Mouse (Mus musculus) WW6 (cell line): ENCODE results near the gene Ccdc183.

ENCODE experiments used
- DNase-seq: peaks from one replicate; pipeline ENCODE4 v3.0.0-alpha.2; 2013; ENCODE audit warnings: low read depth, low spot score

The Ccdc183 gene

GRCm38 (mm10) chr2:25617578-25617977 lies at the start of gene Ccdc183:
Gene Ccdc183 (minus strand): TSS chr2:25617678.
- DNase-seq: no peak

GRCm38 (mm10) chr2:25666516-25666915 lies 49.0 kb upstream of the Ccdc183 start:
- DNase-seq: no peak

- no peak for DNase-seq
These were observed 46.6 kb upstream of the Ccdc183 start for GRCm38 (mm10) chr2:25664125-25664524.

- DNase-seq: no peak
These were observed 46.0 kb upstream of the Ccdc183 start for GRCm38 (mm10) chr2:25663511-25663910.

- no peak for DNase-seq
These were observed 43.9 kb upstream of the Ccdc183 start for GRCm38 (mm10) chr2:25661245-25661970.

- DNase-seq: no peak
These were observed 42.8 kb upstream of the Ccdc183 start for GRCm38 (mm10) chr2:25660279-25660678.

GRCm38 (mm10) chr2:25657652-25658051 lies 40.2 kb upstream of the Ccdc183 start, which contains the start of gene Lcn5:
Gene Lcn5 (plus strand): TSS chr2:25657952.
- no peak for DNase-seq

GRCm38 (mm10) chr2:25657246-25657645 lies 39.8 kb upstream of the Ccdc183 start:
- DNase-seq: no peak

GRCm38 (mm10) chr2:25656691-25657090 lies 39.2 kb upstream of the Ccdc183 start:
- DNase-seq: no peak

- DNase-seq: no peak
These were observed 37.0 kb upstream of the Ccdc183 start for GRCm38 (mm10) chr2:25654502-25654901.

- DNase-seq: no peak
These were observed 35.4 kb upstream of the Ccdc183 start, which contains the start of gene Lcn8 for GRCm38 (mm10) chr2:25652902-25653301. Gene Lcn8 (plus strand): TSS chr2:25653120.

GRCm38 (mm10) chr2:25639890-25640289 lies 22.4 kb upstream of the Ccdc183 start:
- peak; percentile 18 for DNase-seq

- DNase-seq: no peak
These were observed 16.6 kb upstream of the Ccdc183 start for GRCm38 (mm10) chr2:25634046-25634445.

- DNase-seq: no peak
These were observed 16.1 kb upstream of the Ccdc183 start for GRCm38 (mm10) chr2:25633616-25634015.

GRCm38 (mm10) chr2:25628738-25629137 lies 11.3 kb upstream of the Ccdc183 start:
- DNase-seq: no peak

- no peak for DNase-seq
These were observed 10.3 kb upstream of the Ccdc183 start, which contains the start of gene Fcna for GRCm38 (mm10) chr2:25627811-25628210. Gene Fcna (minus strand): TSS chr2:25628030.

GRCm38 (mm10) chr2:25625986-25626385 lies 8.5 kb upstream of the Ccdc183 start:
- no peak for DNase-seq

- DNase-seq: peak; percentile 68
These were observed 4.0 kb upstream of the Ccdc183 start, which contains the start of gene Tmem141 for GRCm38 (mm10) chr2:25621229-25622200. Gene Tmem141 (minus strand): TSS chr2:25622005.

GRCm38 (mm10) chr2:25620852-25621228 lies 3.4 kb upstream of the Ccdc183 start:
- DNase-seq: no peak

- no peak for DNase-seq
These were observed 2.9 kb upstream of the Ccdc183 start for GRCm38 (mm10) chr2:25620386-25620785.

GRCm38 (mm10) chr2:25616398-25616797 lies 1.1 kb downstream of the Ccdc183 start:
- no peak for DNase-seq

GRCm38 (mm10) chr2:25608671-25609070 lies 8.8 kb downstream of the Ccdc183 start:
- no peak for DNase-seq
